Mouse (Mus musculus): ENCODE measurements around the gene Cks2.
A peak's percentile ranks its signal among the peaks of the same experiment; 100 is the strongest.
"Not testable (repeated sequence)": the region's sequence is repeated elsewhere in the genome, so short reads cannot be mapped to it uniquely, and the experiment has no call there.

The Cks2 gene

GRCm38 (mm10) chr13:51641424-51641823 is 3.6 kb upstream of the Cks2 start:
- DNase-seq: no peak

GRCm38 (mm10) chr13:51642171-51642778 is 2.8 kb upstream of the Cks2 start:
- peak; percentile 29 for DNase-seq

- peak; percentile 10 for DNase-seq
These were observed 856 bp upstream of the Cks2 start for GRCm38 (mm10) chr13:51643924-51644828.

- peak; percentile 31 for DNase-seq
These were observed 840 bp downstream of the Cks2 start for GRCm38 (mm10) chr13:51645872-51646271.

GRCm38 (mm10) chr13:51646362-51647027 is 1.5 kb downstream of the Cks2 start:
- DNase-seq: no peak

- no peak for DNase-seq
These were observed 2.7 kb downstream of the Cks2 start for GRCm38 (mm10) chr13:51647770-51648169.

GRCm38 (mm10) chr13:51648237-51648636 is 3.2 kb downstream of the Cks2 start:
- no peak for DNase-seq

- no peak for DNase-seq
These were observed 4.7 kb downstream of the Cks2 start for GRCm38 (mm10) chr13:51649740-51650139.

GRCm38 (mm10) chr13:51651408-51652064 is 6.5 kb downstream of the Cks2 start, which contains the start of gene Secisbp2:
TSS of gene Secisbp2 (plus strand) at chr13:51651697.
- peak; percentile 97 for DNase-seq

- peak; percentile 26 for DNase-seq
These were observed 8.1 kb downstream of the Cks2 start for GRCm38 (mm10) chr13:51653159-51653558.

GRCm38 (mm10) chr13:51653961-51654360 is 8.9 kb downstream of the Cks2 start:
- no peak for DNase-seq

- no peak for DNase-seq
These were observed 11.6 kb downstream of the Cks2 start for GRCm38 (mm10) chr13:51656516-51657235.

GRCm38 (mm10) chr13:51658094-51658493 is 13.1 kb downstream of the Cks2 start:
- DNase-seq: no peak

GRCm38 (mm10) chr13:51659573-51659972 is 14.5 kb downstream of the Cks2 start:
- no peak for DNase-seq

GRCm38 (mm10) chr13:51663561-51663960 is 18.5 kb downstream of the Cks2 start:
- DNase-seq: no peak

GRCm38 (mm10) chr13:51668195-51668594 is 23.2 kb downstream of the Cks2 start:
- not testable (repeated sequence) for DNase-seq

GRCm38 (mm10) chr13:51676641-51677040 is 31.6 kb downstream of the Cks2 start:
- no peak for DNase-seq

GRCm38 (mm10) chr13:51677041-51677440 is 32.0 kb downstream of the Cks2 start:
- DNase-seq: no peak

- DNase-seq: no peak
These were observed 32.7 kb downstream of the Cks2 start for GRCm38 (mm10) chr13:51677630-51678185.

GRCm38 (mm10) chr13:51678687-51679086 is 33.7 kb downstream of the Cks2 start:
- no peak for DNase-seq

GRCm38 (mm10) chr13:51679332-51679731 is 34.3 kb downstream of the Cks2 start:
- DNase-seq: no peak

- no peak for DNase-seq
These were observed 36.0 kb downstream of the Cks2 start for GRCm38 (mm10) chr13:51681076-51681475.

All from kidney, postnatal 10 days (tissue).